Mouse (Mus musculus) splenic B cell, adult 2 months (primary cell): Measurements from ENCODE around the gene Uba7.

Source experiments
- DNase-seq: peaks from one replicate; pipeline ENCODE4 v3.0.0-alpha.2; 2011; ENCODE audit warnings: low read depth, low spot score
- H3K27me3 ChIP-seq: 2 replicates; pipeline ENCODE4 v1.6.1; 2012; ENCODE audit warnings: mild to moderate bottlenecking, low read length, moderate library complexity, mixed read lengths; ENCODE audit not compliant: control insufficient read depth, poor library complexity, insufficient read depth, severe bottlenecking
- H3K36me3 ChIP-seq: 2 replicates; pipeline ENCODE4 v1.6.1; 2012; ENCODE audit warnings: mild to moderate bottlenecking, low read length, moderate library complexity, mixed read lengths; ENCODE audit not compliant: control insufficient read depth, poor library complexity, insufficient read depth, severe bottlenecking

The Uba7 gene

GRCm38 (mm10) chr9:108032126-108032525, 56.8 kb downstream of the Uba7 start:
- no peak for DNase-seq
- Histone ChIP-seq H3K27me3 (no peaks in the 10 kb centered on the region), H3K36me3 (peaks cover 17% of the 10 kb centered on the region)
